Mouse (Mus musculus) heart, postnatal 14 days (tissue): ENCODE measurements around the gene Defb13. TPM values are rescaled to one million over a fixed set of nuclear protein-coding genes. Genes with fewer than 3 reads are reported as not detected.
A peak's percentile ranks its signal among the peaks of the same experiment; 100 is the strongest.
"Not testable (repeated sequence)": the region's sequence is repeated elsewhere in the genome, so short reads cannot be mapped to it uniquely, and the experiment has no call there.

Experiments used
- DNase-seq, 2 experiments: peaks; one replicate each; pipeline ENCODE4 v3.0.0; 2021 to 2022
- intact Hi-C: fragments of 180-260 bp; cut with DNase I; formaldehyde crosslinking; loops from one replicate; pipeline ENCODE4 v1.15.1; 2025
- long read RNA-seq, 2 experiments: library from polyadenylated mRNA; stranded (forward); transcript quantifications; one replicate each; pipeline ENCODE4 v2.0.0; 2021
- total RNA-seq, 2 experiments: library from RNA; stranded (reverse); gene quantifications; 2 replicates each; pipeline ENCODE4 v1.2.3; 2021

Defb13 gene
- total RNA-seq, result not detected
- long read RNA-seq, experiment 1, result 0 reads
- long read RNA-seq, experiment 2, result 0 reads

GRCm38 (mm10) chr8:21946462-21946861 is at the start of gene Defb13:
Gene Defb13 (plus strand): TSS chr8:21946762.
- DNase-seq, result no peak
- intact Hi-C loops, result no loop called here

- intact Hi-C loops, DNase-seq: not testable (repeated sequence)
Observed at GRCm38 (mm10) chr8:21906290-21906689, 40.3 kb upstream of the Defb13 start, which contains the start of gene Defb11. Gene Defb11 (minus strand): TSS chr8:21906412.

DNA sequence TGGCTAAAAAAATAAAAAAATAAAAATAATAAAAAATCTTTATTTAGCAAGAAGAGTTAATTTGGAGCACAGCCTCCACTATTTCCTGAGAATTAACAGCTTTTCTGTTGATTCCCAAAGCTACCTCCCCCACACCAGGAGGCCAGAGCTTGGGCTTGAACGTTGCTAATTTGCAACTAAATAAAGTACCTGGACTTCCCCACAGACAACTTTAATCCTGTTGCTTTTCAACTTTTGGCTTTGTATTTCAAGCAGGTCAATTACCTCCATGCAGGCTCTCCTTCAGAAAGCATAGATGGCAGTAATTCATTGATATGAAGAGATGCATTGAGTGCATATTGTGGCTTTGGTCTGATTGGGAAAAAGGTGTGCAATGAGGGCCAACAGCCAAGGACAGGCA is 34.6 kb upstream of the Defb13 start:
- intact Hi-C loops, result no loop called here
- DNase-seq, result no peak

DNA sequence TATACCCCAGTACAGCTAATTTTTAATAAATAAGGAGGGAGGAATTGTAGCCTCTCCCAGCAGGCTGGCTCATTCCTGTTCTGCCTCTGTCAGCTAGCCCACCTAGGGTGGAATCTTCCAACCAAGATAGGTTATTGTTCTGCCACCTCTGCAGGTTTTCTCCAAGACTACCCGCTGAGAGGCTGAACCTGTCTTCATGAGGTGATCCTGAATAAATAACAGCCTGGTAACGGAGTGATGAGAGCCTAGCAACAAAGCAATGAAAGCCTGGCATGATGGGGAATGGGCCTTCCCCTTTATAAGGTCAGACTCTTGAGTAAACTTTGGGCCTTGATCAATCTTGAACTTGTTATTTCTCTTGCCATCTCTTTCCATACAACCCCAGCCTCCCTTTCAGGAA is 34.0 kb upstream of the Defb13 start:
- DNase-seq, result no peak
- intact Hi-C loops, result no loop called here

GRCm38 (mm10) chr8:21915625-21916024 is 30.9 kb upstream of the Defb13 start:
- intact Hi-C loops, result no loop called here
- DNase-seq, result no peak

- DNase-seq, intact Hi-C loops: not testable (repeated sequence)
Observed at GRCm38 (mm10) chr8:21930754-21931153, 15.8 kb upstream of the Defb13 start.

GRCm38 (mm10) chr8:21932610-21933009 is 14.0 kb upstream of the Defb13 start, which contains the start of gene Defb15:
Gene Defb15 (minus strand): TSS chr8:21932710.
- no peak for DNase-seq
- intact Hi-C loops, result no loop called here

DNA sequence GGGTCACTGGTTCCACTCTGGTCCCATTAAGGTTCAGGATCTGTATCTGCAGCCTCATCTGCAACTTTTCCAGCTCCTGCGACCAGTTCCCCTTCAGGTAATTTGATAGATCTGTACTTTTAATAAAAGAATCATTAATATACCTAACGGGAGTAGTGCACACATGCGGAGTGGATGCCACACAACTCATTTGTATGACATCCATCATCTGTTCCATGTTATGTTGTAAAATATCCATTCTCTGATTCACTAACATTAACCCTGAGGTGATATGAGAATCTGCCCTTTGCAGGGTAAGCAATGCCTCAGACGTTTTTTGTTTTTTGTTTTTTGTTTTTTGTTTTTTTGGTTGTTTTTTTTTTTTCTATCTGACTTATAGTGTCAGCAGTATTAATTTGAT is 8.5 kb upstream of the Defb13 start, which contains the start of gene Defb35:
Defb35 (plus strand) TSS at position 301 of the 400 bp plus-strand sequence.
- intact Hi-C loops, result not testable (repeated sequence)

DNA sequence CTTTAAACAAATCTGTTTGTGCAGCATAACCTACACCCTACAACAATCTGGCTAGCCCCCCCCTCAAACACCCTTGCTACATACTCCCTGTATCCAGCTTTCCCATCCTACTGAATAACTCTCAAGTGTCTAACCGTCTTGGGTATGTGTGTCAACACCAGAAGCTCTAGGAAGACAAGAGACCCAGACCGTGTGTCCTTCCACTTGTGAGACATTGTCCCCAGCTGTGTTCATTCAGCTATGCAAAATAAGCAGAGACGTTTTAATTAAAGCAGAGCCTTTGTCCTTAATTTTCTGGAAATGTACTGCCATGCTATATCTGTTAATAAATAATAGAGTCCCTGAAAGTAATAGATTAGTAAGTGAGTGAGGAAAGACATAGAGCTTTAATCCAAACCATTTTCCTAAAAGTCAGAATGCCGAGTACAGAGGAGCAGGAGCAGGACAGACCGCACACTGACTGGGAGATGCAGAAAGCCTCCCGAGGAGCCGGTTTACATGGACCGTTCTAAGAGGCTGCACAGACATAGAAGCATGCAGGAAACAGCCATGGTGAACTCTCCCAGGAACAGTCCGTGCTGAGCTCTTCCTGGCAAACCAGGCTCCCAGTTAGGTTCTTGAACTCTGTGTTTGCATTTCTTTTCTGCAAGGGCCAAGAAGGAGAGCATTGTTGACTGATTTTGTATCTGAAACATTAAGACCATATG is 902 bp downstream of the Defb13 start:
- DNase-seq, result no peak
- intact Hi-C loops, result no loop called here

More for the DNA sequence above, 8.5 kb upstream of the Defb13 start, which contains the start of gene Defb35:
- DNase-seq, result not testable (repeated sequence)

DNA sequence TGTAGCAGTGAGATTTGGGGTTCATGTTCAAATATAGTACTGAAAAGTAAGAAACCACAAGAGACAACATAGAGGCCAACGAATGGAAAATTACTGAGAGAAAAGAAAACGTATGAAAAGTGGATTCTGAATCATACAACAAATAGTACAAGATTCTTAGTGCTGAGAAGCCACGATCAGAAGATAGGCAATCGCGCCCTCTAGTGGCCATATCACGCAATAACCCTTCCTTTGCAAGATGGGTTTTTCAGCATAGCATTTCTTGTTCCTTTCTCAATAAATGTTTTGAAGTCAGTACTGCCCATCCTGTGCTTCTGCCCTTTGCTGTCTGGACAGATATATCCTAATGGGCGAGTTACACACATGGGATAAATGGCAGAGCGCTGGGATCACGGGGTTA is 8.8 kb downstream of the Defb13 start:
- peak; percentile 8 to 17 for DNase-seq

DNA sequence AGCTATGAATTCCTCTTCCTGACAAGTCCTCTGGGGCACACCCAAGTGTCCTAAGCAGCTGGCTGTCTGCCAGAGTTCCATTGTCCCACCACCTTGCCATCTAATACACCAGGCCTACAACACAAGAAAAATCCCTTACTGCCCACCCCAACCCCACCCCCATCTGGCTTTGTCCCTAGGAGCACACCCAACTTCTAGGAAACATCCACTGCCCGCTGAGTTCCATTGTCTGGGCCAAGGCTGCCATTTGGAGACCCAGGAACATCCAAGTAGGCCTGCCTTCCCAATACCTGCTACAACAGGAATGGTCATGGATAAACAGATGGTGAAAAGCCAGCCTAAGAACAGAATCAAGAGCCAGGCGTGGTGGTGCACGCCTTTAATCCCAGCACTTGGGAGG is 9.8 kb downstream of the Defb13 start:
- DNase-seq, result no peak
- intact Hi-C loops, result no loop called here

More for the DNA sequence above, 8.8 kb downstream of the Defb13 start:
- intact Hi-C loops, result no loop called here

DNA sequence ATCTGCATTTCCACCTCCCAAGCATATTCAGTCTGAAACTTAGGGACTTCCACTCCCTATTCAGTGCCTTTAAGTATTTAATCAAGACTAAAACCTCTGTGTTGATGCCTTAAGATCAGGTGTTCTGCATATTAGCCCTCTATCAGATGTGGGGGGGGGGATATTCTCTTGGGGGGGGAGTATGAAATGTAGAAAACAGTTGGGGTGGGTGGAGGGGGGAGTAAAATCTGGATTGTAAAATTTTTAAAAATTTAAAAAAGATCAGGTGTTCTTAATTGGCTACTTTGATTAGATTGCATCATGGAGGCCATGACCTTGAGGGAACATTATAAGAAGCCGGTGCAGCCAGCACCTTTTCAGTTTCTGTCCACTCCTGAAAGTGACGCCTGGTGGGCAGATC is 11.9 kb downstream of the Defb13 start, which contains the start of gene Fam90a1a:
Fam90a1a (plus strand) TSS at position 301 of the 400 bp plus-strand sequence.
- intact Hi-C loops, result no loop called here
- DNase-seq, result no peak

GRCm38 (mm10) chr8:21966646-21967045 is 20.1 kb downstream of the Defb13 start:
- no peak for DNase-seq
- intact Hi-C loops, result no loop called here

- intact Hi-C loops, result no loop called here
- no peak for DNase-seq
Observed at GRCm38 (mm10) chr8:21969475-21969874, 22.9 kb downstream of the Defb13 start, which contains the start of gene Ccdc70. Gene Ccdc70 (plus strand): TSS chr8:21969775.

GRCm38 (mm10) chr8:21978193-21978592 is 31.6 kb downstream of the Defb13 start:
- intact Hi-C loops, result no loop called here
- DNase-seq, result no peak

DNA sequence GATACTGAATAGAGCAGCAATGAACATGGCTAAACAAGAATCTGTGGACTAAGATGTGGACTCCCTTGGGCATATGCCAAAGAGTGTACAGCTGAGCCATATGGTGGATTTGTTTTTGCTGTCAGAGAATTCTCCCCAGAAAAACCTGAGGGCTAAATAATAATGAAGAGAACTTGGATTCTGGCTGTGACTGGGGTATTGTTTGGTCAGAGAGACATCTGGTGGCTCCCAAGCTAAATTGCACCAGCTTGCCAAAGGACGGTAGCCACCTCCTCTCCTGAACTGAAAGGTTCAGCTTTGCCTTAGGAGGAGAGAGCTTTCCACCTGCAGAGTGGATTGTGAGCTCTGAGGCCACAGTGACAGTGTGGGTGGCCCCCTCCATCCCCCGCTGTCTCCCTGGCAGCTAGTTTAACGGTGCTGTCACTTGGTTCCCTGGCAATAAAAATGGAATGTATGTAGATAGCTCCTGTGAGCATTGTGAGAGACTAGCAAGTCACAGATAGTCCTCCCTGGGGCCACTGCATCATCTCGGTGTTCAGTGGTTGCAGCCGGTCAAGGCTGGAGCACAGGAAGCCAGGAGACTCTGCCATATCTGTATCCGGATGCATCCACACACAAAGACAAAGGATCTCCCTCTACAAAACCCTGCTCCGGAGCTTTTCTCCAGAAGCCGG is 35.2 kb downstream of the Defb13 start:
- peak in 1 of 2 experiments; percentile 12 for DNase-seq
- intact Hi-C loops, result no loop called here

- DNase-seq, result peak; percentile 41 to 55
- intact Hi-C loops, result loop anchor here (5.0 kb wide), 4 partner anchors 50 to 385 kb away; partner anchors contain the start of gene Nek3
Observed at GRCm38 (mm10) chr8:21992184-21992583, 45.6 kb downstream of the Defb13 start.

DNA sequence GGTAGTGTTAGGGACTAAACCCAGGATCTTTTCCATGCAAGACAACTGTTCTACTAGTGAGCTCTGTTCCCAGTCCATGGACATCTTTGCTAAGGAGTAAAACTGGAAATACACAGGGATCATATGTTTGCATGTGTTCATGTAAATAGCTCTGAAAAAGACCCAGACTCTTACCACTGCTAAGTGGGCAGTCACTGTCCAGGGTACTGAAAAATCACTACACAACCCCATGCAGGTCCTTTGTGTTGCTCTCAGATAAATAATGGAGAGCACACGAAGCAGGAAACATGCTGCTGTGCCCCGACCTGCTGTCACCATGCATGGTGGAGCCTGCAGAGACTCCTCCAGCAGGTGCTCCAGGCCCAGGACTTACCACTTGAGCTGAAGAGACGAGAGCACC is 48.6 kb downstream of the Defb13 start:
- no peak for DNase-seq
- intact Hi-C loops, result no loop called here
